ENCODE assay signal across 10 mouse cellular contexts in genomic region chr6:11283990-11284389, GRCm38 (mm10).
DNase-seq lines count a peak whose midpoint lies in the region; ATAC-seq and TF ChIP-seq lines count a peak whose summit lies in the region.
"Had no signal": no experiment of that assay in that cellular context is flagged by ENCODE, and none has a peak within 500 bp of the region (broad histone marks: within the 10 kb centered on the region; RNA-seq: fewer than 3 reads in every experiment).

No protein-coding gene starts in this region.

- H3K27ac ChIP-seq in intestine, postnatal 0 days (ENCODE audit: low read depth, low read length), result no peak overlapping the region
- H3K27ac ChIP-seq in intestine, embryonic 16.5 days (ENCODE audit: low read length), result no peak overlapping the region
- no peak overlapping the region for H3K27ac ChIP-seq in stomach, postnatal 0 days (replicated peaks)

- ATAC-seq in intestine, postnatal 0 days, result no peak
- ATAC-seq in intestine, embryonic 16.5 days, result no peak
- no peak for ATAC-seq in stomach, postnatal 0 days (ENCODE audit: low FRiP score, low TSS enrichment)

- H3K4me1 ChIP-seq in intestine, postnatal 0 days (replicated peaks; ENCODE audit: control insufficient read depth, insufficient read depth, low read length), result no peaks in the 10 kb centered on the region
- no peaks in the 10 kb centered on the region for H3K4me1 ChIP-seq in intestine, embryonic 16.5 days (ENCODE audit: control insufficient read depth, insufficient read depth, low read length)
- H3K4me1 ChIP-seq in stomach, postnatal 0 days (replicated peaks; ENCODE audit: control insufficient read depth, insufficient read depth), result no peaks in the 10 kb centered on the region

- H3K27me3 ChIP-seq in intestine, postnatal 0 days (replicated peaks; ENCODE audit: control insufficient read depth, insufficient read depth, low read length), result no peaks in the 10 kb centered on the region
- H3K27me3 ChIP-seq in intestine, embryonic 16.5 days (replicated peaks; ENCODE audit: control insufficient read depth, insufficient read depth, low read length), result no peaks in the 10 kb centered on the region
- H3K27me3 ChIP-seq in stomach, postnatal 0 days (ENCODE audit: control insufficient read depth, insufficient read depth, low read length), result no peaks in the 10 kb centered on the region

- peak; percentile 31 to 47 for DNase-seq in right cerebral cortex, postnatal 10 days (ENCODE audit: low spot score in 2 of 2)
- DNase-seq in right cerebral cortex, adult 18-20 months, result no peak
- peak; percentile 3 for DNase-seq in embryo, embryonic 9.5 days (ENCODE audit: extremely low spot score)
- no peak for DNase-seq in stomach, postnatal 0 days (ENCODE audit: low spot score)
- no peak for DNase-seq in gastrocnemius, postnatal 10 days
- DNase-seq in neural tube, embryonic 10.5 days (ENCODE audit: extremely low spot score, low spot score), result no peak
- DNase-seq: thymus, postnatal 14 days had no signal

- TF ChIP-seq EP300 in stomach, postnatal 0 days (optimal IDR thresholded peaks at IDR 0.05), result no peak

- TF ChIP-seq CTCF in intestine, postnatal 0 days (IDR thresholded peaks at IDR 0.05; ENCODE audit: low read depth), result peak; percentile 69
- TF ChIP-seq CTCF in stomach, postnatal 0 days (IDR thresholded peaks at IDR 0.05; ENCODE audit: low read depth), result peak; percentile 76

- no peak overlapping the region for H3K4me3 ChIP-seq in intestine, postnatal 0 days (ENCODE audit: low read depth, low read length)
- H3K4me3 ChIP-seq in intestine, embryonic 16.5 days (ENCODE audit: low read length), result no peak overlapping the region
- no peak overlapping the region for H3K4me3 ChIP-seq in stomach, postnatal 0 days (ENCODE audit: low read depth, low read length)
- H3K4me3 ChIP-seq: myocyte had no signal

- no peak overlapping the region for H3K9ac ChIP-seq in intestine, postnatal 0 days (ENCODE audit: low read depth, low read length)
- no peak overlapping the region for H3K9ac ChIP-seq in intestine, embryonic 16.5 days (ENCODE audit: low read depth, low read length)
- no peak overlapping the region for H3K9ac ChIP-seq in stomach, postnatal 0 days (ENCODE audit: low read length)

- H3K36me3 ChIP-seq in intestine, postnatal 0 days (ENCODE audit: control insufficient read depth, insufficient read depth), result no peaks in the 10 kb centered on the region
- no peaks in the 10 kb centered on the region for H3K36me3 ChIP-seq in intestine, embryonic 16.5 days (ENCODE audit: control insufficient read depth, insufficient read depth, low read length)
- no peaks in the 10 kb centered on the region for H3K36me3 ChIP-seq in stomach, postnatal 0 days (ENCODE audit: control insufficient read depth, insufficient read depth, low read length)

- no peaks in the 10 kb centered on the region for H3K9me3 ChIP-seq in intestine, postnatal 0 days (ENCODE audit: control insufficient read depth)
- no peaks in the 10 kb centered on the region for H3K9me3 ChIP-seq in intestine, embryonic 16.5 days (ENCODE audit: control insufficient read depth, low read length)
- no peaks in the 10 kb centered on the region for H3K9me3 ChIP-seq in stomach, postnatal 0 days (ENCODE audit: control insufficient read depth, low read length)

- WGBS in intestine, postnatal 0 days, result 2% methylated on average over 2 of the region's 2 CpGs
- 0% methylated on average over 2 of the region's 2 CpGs for WGBS in intestine, embryonic 16.5 days
- WGBS in stomach, postnatal 0 days, result 0% methylated on average over 2 of the region's 2 CpGs

- H3K4me2 ChIP-seq in intestine, postnatal 0 days (replicated peaks; ENCODE audit: low read depth), result no peak overlapping the region
- H3K4me2 ChIP-seq in intestine, embryonic 16.5 days (ENCODE audit: low read depth, low read length), result no peak overlapping the region
- no peak overlapping the region for H3K4me2 ChIP-seq in stomach, postnatal 0 days (replicated peaks; ENCODE audit: low read depth)

Comparison
In these comparisons a context has a peak if more than half of its experiments do, and no peak if none do; other contexts are left out.
1. DNase-seq: peak in right cerebral cortex, postnatal 10 days (2 of 2) and embryo, embryonic 9.5 days (single experiment); none in right cerebral cortex, adult 18-20 months (single experiment), stomach, postnatal 0 days (single experiment), gastrocnemius, postnatal 10 days (single experiment) and neural tube, embryonic 10.5 days (single experiment).